Mouse (Mus musculus) layer of hippocampus, adult 8-10 months (tissue): ENCODE measurements around the gene Cyp4x1. TPM values are rescaled to one million over a fixed set of nuclear protein-coding genes. Genes with fewer than 3 reads are reported as not detected.
"Not testable (repeated sequence)": the region's sequence is repeated elsewhere in the genome, so short reads cannot be mapped to it uniquely, and the experiment has no call there.

ENCODE experiments used
- DNase-seq, 2 experiments: peaks; one replicate each; pipeline ENCODE4 v3.0.0; 2022; ENCODE audit warnings: low spot score in 2 of 2
- total RNA-seq, 4 experiments: library from RNA; stranded (reverse); gene quantifications; 2 replicates each; pipeline ENCODE4 v1.2.4; 2022

The Cyp4x1 gene
- total RNA-seq, result 1 to 10 TPM; 8.1 to 8.9 (median 8.5) TPM

DNA sequence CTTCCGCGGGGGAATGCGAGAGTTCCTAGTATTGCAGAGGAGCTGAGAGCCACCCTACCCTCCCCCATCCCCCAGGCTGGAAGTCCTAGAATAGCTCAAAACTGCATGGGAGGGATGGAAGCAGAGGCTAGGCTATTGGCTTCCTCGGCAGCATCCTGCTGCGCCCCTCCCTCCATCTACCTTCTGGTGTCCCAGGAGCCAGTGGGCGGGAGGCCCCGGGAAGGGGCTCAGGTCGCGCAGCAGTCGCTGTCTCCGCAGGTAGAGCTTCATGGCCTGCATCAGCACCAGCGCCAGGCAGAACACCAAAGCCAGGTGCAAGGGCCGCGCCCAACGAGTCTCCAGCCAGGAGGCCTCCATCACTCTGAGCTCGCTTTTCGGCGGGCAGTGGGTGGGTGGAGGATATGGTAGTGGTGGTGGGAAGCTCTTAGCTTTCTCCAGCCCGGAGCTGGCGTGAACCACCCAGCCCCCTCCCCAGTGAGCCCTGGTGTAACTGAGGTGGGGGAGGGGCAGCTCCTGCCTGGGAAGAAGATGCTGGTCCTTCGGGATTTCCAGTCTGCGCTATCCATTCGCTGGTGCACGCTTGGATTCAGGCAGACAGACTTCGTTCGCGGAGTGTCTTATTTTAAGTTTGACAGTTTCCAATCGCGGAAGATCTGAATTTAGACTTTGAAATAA, at the start of gene Cyp4x1:
Cyp4x1 (minus strand) TSS at position 661 of the 675 bp plus-strand sequence.
- DNase-seq, result peak; percentile 62 to 66

DNA sequence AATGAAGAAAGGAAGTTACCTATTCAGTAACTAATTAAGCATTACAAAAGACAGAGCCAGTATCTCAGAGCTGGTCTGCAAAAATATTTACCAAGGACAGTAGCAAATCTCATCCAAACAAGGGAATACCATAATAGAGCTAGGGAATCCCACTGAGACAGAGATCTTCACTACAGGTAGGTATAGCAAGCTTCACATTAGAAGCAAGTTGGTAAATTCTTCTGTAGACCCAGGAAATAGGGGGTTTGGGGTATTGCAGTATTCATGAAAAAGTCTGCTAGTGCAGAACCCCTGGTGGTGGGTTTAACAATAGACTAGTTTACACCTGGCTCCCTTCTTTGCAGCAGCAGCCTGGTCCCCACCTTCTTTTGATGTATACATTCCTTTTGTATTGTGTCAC, 42.1 kb upstream of the Cyp4x1 start:
- DNase-seq, result not testable (repeated sequence)

DNA sequence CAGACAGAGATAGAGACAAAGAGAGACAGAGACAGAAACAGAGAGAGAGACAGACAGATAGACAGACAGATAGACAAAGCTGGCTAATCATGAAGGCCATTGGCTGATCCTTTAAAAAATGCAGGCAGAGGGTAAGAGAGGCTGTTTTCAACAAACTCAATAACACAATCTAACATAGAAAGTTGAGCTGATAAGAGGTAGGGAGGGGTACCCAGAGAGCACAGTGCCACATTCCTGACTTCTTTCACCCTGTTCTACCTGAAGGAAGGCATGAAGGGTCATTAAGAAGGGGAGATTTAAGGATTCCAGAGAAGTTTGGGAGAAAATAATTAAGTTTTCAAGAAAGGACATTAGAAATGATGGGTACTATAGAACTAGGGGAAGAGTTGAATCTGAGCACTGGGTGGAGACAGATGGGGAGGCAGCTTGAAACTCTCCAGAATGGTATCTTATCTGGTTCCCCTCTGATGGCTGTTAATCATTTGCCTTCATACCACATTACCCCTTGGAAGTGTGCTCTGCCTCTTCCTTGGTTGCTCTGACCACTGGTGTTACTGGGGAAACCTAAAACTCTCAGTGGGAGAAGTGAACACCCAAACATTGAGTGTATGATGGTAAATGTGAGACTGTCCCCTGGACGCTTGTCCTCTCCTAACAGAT, 40.7 kb upstream of the Cyp4x1 start:
- no peak for DNase-seq

DNA sequence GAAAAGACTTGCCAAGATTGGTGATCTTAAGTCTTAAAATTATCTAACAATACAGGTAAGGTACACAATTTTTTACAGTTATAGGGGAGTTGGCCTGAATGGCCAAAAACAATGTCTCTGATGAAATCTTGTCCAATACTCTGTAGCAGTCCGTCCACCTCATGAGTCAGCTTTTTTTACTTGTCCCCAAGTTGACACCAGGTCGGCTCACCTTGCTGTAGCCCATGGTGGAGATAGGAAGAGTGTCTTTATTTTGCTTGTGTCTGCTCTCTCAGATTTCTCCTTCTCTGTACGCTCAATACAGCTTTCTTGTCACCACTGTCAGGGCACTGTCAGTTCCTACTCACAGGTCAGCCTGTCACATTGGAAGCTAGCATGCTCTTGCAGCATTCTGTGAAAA, 24.9 kb upstream of the Cyp4x1 start:
- not testable (repeated sequence) for DNase-seq

DNA sequence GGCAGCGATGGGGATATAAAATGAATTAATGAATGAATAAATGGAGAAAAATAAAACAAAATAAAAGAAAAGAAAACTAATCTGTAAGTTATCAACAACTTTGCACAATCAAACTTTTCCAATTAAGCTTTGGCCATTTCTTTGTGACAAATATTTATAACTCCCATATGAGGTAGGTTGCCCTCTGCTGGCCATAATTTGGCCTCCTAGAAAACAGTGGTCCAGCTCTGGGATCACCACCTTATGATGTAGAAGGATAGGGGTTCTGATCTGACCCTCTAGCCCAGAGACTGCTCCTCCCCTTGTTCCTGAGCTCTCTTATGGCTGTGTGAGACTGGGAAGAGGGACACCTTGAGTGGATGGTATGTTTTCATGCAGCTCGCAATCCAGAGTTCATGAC, 20.6 kb upstream of the Cyp4x1 start:
- DNase-seq, result no peak

DNA sequence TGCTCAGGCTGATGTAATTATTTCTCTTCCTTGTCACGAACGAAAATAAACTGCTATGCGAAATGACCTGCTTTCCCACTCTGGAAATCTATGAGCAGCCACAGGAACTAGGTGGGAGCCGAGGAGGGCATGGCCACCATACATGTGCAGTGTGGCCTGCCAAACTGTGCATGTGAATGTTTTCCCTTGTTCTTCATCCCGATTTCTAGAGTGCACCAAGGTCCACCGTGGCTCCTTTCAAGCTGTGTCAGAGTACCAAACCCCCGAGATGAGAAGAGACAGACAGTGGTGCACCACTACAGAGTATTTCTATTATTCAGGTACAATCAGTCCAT, 182 bp upstream of the Cyp4x1 start:
- no peak for DNase-seq

DNA sequence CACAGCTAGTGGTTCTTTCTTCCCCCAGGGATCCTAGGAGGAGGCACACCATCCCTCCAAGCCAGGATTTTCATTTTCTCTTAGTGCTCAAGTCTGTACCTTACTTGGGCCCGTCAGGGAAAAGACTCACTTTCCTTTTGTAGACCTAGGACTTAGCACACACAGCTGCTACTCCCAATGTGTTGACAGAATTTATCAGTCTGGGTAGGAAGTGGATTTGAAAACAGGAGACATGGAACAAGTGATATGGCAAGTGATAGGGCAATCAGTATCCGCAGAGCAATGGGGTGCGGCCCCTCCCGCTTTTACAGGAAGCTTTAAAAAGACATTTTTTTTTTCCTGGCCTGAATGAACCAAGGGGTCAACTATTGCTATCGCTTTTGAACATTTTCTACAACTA, 996 bp downstream of the Cyp4x1 start:
- no peak for DNase-seq

DNA sequence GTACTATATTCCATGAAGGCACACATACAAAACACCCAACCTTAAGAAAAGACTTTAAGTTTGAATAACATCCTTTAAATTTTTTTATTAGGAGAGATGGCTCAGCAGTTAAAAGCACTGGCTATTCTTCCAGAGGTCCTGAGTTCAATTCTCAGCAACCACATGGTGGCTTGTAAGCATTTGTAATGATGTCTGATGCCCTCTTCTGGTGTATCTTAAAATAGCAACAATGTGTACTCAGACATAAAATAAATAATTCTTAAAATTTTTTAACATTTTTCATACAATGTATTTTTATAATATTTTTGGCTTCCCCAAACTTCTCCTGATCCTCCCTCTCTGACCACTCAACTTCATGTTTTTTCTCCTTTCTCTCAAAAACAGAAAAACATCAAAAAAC, 9.4 kb downstream of the Cyp4x1 start:
- DNase-seq, result no peak

DNA sequence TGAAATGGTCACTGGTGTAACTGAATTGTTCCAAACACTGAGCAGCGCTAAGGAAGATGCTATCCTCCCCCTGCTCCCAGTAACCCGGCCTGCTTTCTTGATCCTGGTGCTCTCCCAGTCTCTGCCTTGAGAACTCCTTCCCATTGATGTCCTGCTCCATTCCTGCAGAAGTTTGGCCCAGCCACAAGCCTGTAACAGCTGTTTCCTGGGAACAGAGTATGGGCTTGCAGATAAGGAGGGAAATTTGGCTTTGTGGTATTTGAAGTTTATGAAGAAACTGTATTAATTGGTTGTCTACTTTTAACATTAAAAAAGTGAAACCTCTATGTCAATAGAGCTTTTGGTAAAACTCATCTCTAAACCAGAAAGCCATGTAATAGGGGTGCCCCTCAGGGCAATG, 10.6 kb downstream of the Cyp4x1 start:
- no peak for DNase-seq

DNA sequence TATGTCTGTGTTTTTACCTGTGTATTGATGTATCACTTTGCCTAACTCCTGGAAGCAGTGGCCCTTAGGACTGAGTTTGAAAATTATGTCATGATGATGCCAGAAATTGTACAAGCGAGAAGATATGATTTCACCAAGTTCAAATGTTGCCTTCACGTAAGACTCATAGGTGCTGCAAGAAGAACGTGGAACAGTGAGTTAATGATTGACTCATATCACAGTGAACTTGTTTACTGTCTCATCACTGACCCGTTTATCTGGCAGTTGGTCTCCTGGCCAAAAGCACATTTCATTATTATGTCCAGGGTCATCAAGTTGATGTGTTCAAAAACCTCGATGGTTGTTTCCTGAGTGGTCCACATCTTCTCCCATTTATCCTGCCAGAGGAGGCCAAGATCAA, 12.5 kb downstream of the Cyp4x1 start:
- DNase-seq, result no peak

DNA sequence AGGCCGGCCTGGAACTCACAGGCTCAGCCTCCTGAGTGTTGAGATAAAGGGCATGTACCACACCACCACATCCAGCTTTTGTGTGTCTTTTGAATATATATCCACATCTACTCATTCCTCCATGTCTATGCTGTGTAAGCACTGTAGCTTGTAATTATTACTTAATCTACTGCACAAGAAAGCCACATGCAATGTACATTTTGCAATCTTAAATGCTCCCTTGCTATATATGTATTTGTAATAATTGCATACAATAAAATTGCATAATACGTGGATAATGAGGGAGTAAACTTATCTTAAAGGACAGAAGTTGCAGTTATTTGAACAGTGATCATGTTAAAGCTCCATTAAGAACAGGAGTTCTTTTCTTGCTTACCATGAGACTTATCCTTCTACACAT, 12.9 kb downstream of the Cyp4x1 start:
- no peak for DNase-seq

DNA sequence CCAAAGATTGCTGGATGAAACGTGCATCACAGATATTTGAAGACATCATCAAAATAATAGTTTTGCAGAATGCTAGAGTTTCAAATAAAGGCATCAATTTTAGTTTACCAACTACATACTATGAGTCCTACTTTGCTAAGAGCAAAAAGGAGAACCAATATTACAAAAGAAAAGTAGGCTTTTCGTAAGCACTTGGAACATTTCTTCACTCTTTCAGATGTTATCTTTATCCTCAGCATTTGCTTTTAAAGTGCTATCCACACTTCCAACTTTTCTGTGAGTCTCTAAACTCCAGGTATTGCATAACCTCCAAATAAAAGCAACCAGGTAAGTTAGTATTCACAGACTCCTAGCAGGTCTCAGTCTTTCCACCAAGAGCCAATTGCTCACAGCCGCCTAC, 14.4 kb downstream of the Cyp4x1 start:
- DNase-seq, result no peak

DNA sequence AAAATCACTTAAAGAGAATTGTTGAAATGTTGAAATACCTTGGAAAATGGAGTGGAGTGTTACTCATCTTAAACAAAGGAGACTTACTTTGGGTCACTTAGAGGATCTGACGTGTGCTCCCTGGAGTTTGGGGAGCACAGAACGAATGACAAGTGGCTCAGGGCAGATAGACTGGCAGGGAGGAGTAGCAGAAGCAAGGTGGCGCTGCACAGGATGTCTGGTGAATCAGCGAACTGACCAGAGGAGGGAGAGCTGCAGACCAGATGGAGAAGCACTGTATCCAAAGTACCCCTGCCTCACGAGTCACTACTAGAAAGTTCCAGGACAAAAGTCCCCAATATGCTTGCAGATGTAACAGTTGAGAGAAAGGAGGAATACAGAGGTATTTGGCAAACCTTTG, 20.8 kb downstream of the Cyp4x1 start:
- DNase-seq, result no peak

DNA sequence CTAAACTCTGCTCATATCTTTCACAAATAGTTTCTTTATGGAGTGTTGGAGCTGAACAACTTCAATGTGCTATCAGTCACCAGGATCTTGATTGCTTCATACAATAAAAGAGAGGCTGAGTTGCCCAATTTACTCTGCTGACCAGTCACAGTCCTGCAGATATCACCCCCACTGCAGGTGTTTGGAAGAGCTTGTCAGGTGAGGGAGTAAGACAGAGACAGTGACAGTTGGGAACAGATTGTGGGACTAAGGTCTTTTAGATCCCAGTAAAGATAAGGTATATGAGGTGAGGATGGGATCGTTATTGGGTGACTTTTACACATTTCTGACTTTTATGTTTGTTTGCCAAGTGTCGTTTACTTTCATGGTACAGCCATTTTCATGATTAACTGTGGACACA, 22.9 kb downstream of the Cyp4x1 start:
- DNase-seq, result no peak

DNA sequence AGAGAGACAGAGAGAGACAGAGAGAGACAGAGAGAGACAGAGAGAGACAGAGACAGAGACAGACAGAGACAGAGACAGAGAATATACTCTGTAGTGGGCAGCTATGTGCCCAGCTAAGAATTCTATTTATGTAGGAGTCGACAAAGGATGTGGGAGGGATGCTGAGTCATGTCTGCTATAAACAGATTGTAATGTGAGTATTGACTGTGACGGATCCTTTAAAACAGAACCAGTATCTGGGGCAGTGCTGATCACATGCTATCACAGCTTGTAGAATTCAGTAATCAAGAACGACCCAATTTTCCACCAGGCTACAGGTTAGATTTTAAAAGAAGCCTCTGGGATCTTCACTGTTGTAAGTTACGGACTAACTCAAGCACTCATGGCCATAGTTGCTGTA, 30.6 kb downstream of the Cyp4x1 start:
- no peak for DNase-seq

DNA sequence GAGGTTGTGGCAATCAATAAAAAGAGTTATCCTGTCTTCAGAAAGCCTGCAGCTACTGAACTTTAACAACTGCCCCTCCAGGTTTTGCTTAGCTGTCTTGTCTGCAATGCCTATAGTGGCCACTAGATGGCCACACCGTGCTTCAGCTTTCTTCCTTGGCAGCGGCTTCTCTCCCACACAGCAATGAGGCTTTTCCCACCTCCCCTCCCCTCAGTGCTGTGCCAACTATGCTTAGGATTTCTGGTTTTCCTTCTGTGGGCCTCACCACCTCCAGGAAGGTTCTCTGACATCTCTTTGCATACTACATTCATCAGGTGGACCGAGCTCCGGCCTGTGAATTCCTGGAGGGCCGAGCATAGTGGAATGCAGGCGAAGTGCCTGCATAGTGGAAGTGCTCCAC, 32.4 kb downstream of the Cyp4x1 start:
- DNase-seq, result peak; percentile 19 to 76

DNA sequence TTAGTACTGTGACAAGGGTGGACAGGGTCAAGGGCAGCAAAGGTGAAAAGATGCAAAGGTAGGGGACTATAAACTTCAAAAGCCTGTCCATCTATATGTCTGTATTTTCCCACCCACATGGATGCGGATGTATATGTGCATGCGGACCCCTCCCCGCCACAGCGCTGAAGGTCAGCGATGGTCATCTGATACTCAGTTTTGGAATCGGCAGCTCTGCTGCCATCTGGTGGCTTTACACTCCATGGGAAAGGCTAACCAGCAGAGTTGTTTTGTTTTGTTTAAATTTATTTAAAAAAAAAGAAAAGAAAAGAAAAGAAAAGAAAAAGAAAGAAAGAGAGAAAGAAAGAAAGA, 37.0 kb downstream of the Cyp4x1 start:
- DNase-seq, result no peak

DNA sequence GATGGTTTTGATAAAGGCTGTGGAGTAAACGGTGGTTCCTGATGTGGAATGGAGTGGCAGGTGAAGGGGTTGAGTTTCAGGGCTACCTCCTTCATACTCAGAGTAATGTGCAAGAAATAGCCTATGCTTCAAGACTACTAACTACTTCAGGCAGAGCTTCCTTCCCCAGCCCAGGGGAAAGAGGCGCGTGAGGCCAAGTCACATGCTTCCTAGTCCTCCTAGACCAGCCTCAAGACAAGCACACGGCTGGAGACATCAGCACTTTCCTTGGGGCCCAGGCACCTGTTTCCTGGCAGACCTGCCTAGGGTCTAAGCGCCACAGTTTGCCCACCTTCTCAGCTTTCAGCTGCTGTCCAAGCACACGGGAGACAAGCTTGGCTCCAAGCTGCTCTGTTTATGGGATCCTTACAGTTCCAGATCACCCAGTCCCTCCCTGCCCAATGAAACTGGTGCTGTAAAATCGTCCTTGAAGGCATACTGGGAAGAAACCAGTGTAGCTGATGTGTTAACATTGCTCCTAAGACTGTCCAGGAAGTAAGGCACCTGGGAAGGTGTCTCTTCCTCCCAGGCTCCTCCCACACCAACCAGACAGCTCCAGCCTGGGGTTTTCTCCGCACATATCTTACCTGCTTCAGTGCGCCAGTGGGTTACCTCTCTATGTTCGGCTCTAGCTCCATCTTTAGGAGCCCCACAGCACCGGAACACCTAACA, 37.5 kb downstream of the Cyp4x1 start:
- no peak for DNase-seq

DNA sequence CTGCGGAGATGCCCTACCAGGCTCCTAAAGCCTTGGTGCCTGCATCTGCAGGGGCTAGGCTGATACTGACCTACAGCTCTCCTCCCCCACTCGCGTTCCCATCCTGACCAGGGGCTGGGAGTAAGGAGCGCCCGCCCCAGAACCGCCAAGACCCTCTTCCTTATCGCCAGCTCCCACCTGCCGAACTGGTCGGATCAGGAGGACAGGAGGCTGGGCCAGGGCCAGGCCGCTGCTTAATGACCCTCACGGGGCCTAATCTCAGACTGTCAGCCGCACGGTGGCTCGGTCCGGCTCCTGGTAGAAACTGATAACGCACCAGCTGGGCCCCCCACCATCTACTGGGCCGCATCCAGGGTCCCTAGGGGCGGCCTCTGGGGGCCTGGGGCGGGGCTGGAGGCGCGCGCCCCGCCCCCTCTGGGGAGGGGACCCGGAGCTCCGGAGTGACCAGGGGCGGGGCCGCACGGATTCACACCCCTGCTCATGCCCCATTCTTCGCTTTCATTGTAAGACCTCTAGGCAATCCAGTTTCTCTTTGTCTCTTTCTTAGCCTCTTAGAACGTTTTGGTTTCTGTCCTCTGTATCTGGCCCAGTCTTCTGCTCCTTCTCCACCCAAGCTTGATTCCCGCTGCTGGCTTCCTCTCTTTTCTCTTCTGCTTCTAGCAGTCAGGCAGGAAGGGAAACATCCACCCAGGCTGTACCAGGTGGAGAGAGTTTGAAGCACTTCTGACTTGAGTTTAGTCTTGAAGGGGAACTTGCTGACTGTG, 38.2 kb downstream of the Cyp4x1 start:
- no peak for DNase-seq

DNA sequence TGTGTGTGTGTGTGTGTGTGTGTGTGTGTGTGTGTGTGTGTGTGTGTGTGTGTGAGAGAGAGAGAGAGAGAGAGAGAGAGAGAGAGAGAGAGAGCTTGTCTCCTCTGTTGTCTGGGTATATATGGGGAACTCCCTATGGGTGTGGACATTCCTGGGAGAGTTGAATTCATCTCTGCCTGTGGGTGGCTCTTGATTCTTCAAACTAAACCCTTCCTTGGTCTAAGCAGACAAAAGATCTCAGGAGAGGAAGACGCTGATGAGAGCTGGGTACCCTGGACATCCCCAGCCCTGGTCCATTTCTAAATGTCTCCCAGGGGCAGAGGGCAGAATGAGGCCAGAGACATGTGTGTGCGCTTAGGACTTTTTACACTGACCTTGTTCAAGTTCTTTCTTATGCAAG, 40.0 kb downstream of the Cyp4x1 start:
- DNase-seq, result no peak

DNA sequence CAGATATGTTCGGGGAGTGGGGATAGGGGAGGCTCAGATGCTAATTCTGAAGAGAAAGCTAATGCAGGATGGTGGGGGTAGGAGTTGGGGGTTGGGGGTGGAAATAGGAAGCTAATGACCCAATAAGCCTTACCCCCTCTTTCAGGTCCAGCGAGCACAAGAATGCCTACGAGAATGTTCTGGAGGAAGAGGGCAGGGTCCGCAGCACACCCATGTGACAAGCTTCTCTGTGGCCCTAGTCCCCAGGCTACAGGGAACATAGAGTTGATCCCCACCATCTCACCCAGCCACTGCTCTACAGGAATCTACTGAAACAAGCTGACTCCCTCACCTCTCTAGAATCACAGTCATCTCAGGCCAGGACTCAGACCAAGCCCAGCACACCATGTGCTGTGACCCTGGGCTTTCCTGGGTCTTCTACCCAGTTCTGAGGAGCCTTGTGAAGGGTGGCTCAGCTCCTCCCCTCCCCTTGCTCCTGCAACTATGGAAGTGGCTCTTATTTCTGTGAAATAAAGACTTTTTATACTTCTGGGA, 40.7 kb downstream of the Cyp4x1 start:
- DNase-seq, result no peak

DNA sequence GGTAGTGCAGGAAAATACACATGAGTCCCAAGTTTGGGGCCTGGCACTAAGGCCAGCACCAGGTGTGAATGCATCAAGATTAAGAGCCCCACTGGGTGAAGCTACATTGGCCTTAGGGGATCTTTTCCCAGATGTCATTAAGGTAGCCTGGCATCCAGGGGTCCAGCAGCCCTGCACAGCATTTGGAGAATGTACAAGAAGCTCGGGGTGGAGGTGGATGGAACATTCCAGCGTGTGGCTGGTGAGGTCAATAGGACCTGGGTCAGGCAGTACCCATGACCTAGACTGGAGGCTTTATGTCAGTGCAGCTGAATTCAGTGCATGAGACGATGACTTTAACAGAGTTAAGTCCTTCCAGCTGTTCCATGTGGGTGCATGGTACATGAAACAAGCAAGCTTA, 42.3 kb downstream of the Cyp4x1 start:
- DNase-seq, result no peak
